Mouse (Mus musculus): ENCODE measurements around the gene Tes. TPM values are rescaled to one million over a fixed set of nuclear protein-coding genes. Genes with fewer than 3 reads are reported as not detected.

Tes gene
- total RNA-seq, 4 experiments from 2014 or later = 6.7 to 10.4 (median 7.9) TPM

- DNase-seq = no peak
These were observed 14.4 kb downstream of the Tes start for GRCm38 (mm10) chr6:17079304-17079703.

GRCm38 (mm10) chr6:17079826-17080225 is 14.9 kb downstream of the Tes start:
- DNase-seq = no peak

- no peak for DNase-seq
These were observed 17.3 kb downstream of the Tes start for GRCm38 (mm10) chr6:17082238-17082637.

DNA sequence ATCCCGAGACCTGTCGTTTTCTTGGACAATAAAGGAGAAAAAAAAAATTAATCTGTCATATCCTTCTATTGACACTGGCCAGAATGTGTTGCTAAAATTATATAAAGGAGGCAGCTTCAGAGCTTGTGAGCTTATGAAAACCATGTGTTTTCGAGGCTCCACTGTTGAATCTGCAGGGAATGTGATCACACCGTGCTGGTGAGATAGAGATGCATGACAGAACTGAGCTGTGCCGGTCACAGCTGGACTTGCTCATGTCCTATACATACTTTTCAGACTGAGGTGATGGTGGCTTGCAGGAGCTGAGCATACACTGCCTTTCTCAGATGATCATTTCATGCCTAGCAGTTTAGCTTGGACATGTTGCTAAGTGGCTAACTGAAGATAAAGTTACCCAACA is 17.9 kb downstream of the Tes start:
- DNase-seq = no peak

GRCm38 (mm10) chr6:17087485-17087884 is 22.5 kb downstream of the Tes start:
- DNase-seq = peak; percentile 37

DNA sequence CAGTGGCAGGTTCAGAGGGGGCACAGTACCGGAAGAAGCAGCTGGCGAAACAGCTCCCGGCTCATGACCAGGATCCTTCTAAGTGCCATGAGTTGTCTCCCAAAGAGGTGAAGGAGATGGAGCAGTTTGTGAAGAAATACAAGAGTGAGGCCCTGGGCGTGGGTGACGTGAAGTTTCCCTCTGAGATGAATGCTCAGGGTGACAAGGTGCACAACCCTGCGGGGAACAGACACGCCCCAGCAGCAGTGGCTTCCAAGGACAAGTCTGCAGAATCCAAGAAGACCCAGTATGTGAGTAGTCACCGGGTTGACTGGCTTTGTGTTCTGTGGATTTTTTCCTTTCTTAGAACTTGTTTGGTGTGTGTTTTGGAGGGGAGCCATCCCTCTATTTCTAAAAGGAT is 32.4 kb downstream of the Tes start:
- DNase-seq = no peak

- DNase-seq = no peak
These were observed 33.6 kb downstream of the Tes start for GRCm38 (mm10) chr6:17098559-17098958.

GRCm38 (mm10) chr6:17099477-17100130 is 34.7 kb downstream of the Tes start:
- no peak for DNase-seq

- DNase-seq = no peak
These were observed 40.8 kb downstream of the Tes start for GRCm38 (mm10) chr6:17105714-17106113.

DNA sequence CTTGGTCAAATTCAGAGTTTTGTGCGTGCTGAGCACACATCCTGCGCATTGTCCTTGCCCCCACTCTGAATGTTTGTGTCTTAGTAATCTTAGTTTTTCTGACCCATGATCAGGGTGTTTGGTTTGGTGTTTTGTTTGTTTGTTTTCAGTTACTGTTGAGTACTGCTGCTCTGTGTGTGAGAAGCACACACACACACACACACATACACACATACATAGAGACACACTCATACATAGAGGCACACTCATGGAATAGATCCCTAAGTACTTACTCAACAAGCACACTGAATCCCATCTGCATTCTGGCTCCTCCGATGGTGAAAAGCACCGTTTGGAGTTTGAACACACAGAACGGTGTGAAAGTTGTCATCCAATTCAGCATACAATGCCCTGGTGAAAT is 41.5 kb downstream of the Tes start:
- no peak for DNase-seq

- no peak for DNase-seq
These were observed 44.3 kb downstream of the Tes start for GRCm38 (mm10) chr6:17109204-17109603.

- DNase-seq = no peak
These were observed 45.7 kb downstream of the Tes start for GRCm38 (mm10) chr6:17110564-17111100.

GRCm38 (mm10) chr6:17112081-17112480 is 47.1 kb downstream of the Tes start:
- DNase-seq = no peak

DNA sequence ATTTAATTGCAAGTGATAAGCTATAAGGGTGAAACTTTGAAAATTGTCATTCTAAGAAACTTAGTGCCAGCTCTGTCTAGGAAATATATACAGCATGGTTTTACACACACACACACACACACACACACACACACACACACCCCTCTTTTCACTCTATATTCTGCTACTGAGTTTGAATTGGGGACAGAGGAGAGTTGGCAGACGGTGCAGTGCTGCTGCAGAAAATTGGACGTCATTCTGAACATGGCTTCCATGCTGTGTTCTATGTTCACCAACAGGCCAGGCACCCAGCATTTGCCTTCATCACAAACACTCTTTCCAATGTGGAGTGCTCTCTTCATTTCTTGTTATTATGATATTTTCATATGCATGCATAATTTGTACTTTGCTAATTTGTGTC is 48.0 kb downstream of the Tes start:
- DNase-seq = no peak

GRCm38 (mm10) chr6:17114588-17114987 is 49.6 kb downstream of the Tes start:
- no peak for DNase-seq

GRCm38 (mm10) chr6:17115046-17115790 is 50.3 kb downstream of the Tes start:
- DNase-seq = no peak

- DNase-seq = no peak
These were observed 54.7 kb downstream of the Tes start for GRCm38 (mm10) chr6:17119521-17120232.

DNA sequence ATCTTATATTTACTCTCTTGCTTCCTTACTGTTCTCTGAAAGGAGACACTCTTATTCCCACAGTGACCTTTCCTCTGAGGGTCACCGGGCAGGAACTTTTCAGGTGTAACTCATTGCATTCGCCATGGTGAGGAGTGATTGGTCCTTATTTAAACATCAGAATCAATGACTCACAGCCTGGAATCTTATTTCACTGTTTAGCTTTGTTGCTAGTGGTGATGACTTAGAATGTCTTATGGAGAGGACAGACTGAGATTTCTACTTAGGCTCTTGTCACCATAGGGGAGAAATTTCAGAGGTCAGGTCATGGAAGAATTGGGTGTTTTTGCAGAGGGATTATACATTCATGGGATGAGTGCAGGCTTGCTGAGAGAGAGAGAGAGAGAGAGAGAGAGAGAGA is 75.1 kb downstream of the Tes start:
- no peak for DNase-seq

GRCm38 (mm10) chr6:17142577-17143359 is 77.8 kb downstream of the Tes start:
- DNase-seq = peak; percentile 24

DNA sequence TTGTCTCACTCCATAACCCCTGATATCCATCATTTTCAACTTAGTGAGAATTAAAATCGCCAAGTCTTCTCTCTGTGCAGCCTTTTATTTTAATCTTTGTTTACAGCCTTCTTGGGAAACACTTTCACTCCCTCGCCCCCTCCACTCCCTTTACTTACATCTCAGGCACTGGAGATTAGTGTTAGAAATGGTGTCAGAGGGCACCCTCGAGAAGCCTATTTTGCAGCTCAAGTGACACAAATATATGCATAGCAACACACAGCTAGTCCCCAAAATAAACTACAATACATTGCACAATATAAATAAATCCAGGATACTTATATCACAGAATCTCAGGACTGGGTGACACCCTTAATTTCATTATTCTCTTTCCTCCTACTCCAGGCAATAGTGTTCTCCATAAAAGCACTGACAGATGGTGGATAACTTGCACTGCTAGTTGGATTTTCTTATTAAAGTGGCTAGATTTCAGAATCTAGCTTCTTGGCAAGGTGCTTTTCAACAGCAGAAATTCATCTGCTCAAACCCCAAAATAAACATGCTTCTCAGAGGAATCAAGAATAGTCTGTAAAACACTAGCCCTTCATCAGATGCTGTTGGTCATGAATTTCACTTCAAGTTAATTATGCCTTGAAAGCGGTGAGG is 86.2 kb downstream of the Tes start:
- no peak for DNase-seq

DNA sequence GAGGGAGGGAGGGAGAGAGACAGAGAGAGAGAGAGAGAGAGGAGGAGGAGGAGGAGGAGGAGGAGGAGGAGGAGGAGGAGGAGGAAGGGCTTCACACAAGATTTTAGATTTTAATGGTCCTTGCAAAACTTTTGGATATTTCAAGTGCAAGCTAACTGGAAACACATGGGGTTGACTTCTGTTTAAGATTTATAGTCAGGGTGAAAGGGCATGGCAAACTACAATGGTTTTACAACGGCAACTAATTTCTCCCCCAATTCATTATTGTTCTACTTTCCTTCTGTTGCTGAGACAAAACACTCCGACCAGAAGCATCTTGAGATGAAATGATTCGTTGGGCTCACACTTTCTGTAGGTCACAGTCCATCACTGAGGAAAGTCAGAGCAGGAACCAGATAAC is 87.6 kb downstream of the Tes start:
- DNase-seq = no peak
